Mouse (Mus musculus) liver, postnatal 0 days (tissue): ENCODE results near the gene Gm49322. TPM values are rescaled to one million over a fixed set of nuclear protein-coding genes. Genes with fewer than 3 reads are reported as not detected.

Experiments used
- ATAC-seq: fragments of 200-750 bp; cut with Nextera tagmentation; 2 replicates; pipeline ENCODE4 v1.8.0; 2017; ENCODE audit warnings: mild to moderate bottlenecking, moderate library complexity
- DNase-seq: peaks from one replicate; pipeline ENCODE4 v3.0.0-alpha.2; 2016
- H3K27ac ChIP-seq: fragments of 300-500 bp; sonication (generic); 2 replicates; pipeline ENCODE4 v1.5.1; 2014; ENCODE audit warnings: antibody characterized with exemption, moderate library complexity, mild to moderate bottlenecking, low read depth
- H3K27me3 ChIP-seq: fragments of 300-500 bp; sonication (generic); 2 replicates; pipeline ENCODE4 v1.6.1; 2014; ENCODE audit warnings: low read length, control low read depth, mixed read lengths; ENCODE audit not compliant: insufficient read depth
- H3K36me3 ChIP-seq: fragments of 300-500 bp; sonication (generic); replicated peaks from 2 replicates; pipeline ENCODE4 v1.6.1; 2014; ENCODE audit warnings: mild to moderate bottlenecking, control low read depth, low read length, moderate library complexity, mixed read lengths; ENCODE audit not compliant: insufficient read depth
- H3K4me1 ChIP-seq: fragments of 300-500 bp; sonication (generic); 2 replicates; pipeline ENCODE4 v1.6.1; 2014; ENCODE audit warnings: antibody characterized with exemption, mild to moderate bottlenecking, control low read depth; ENCODE audit not compliant: insufficient read depth
- H3K4me2 ChIP-seq: fragments of 300-500 bp; sonication (generic); 2 replicates; pipeline ENCODE4 v1.6.1; 2014; ENCODE audit warnings: low read depth, mild to moderate bottlenecking, low read length, moderate library complexity, mixed read lengths
- H3K4me3 ChIP-seq: fragments of 300-500 bp; sonication (generic); 2 replicates; pipeline ENCODE4 v1.5.1; 2014; ENCODE audit warnings: low read depth, low read length
- H3K9ac ChIP-seq: fragments of 300-500 bp; sonication (generic); replicated peaks from 2 replicates; pipeline ENCODE4 v1.6.1; 2014; ENCODE audit warnings: mild to moderate bottlenecking, moderate library complexity
- H3K9me3 ChIP-seq: fragments of 300-500 bp; sonication (generic); 2 replicates; pipeline ENCODE4 v1.6.1; 2016; ENCODE audit warnings: mild to moderate bottlenecking, control low read depth, low read length, mixed read lengths
- CTCF ChIP-seq: sonication (generic); IDR thresholded peaks from 2 replicates; pipeline ENCODE4 v1.5.1; 2016; ENCODE audit warnings: antibody characterized with exemption, low read depth
- EP300 ChIP-seq: IDR thresholded peaks from 2 replicates; pipeline ENCODE4 v1.6.1; 2016; ENCODE audit warnings: antibody characterized with exemption, low read depth, mild to moderate bottlenecking
- WGBS: fragments of 180-500 bp; shearing (Covaris S2); extraction: QIAGEN DNeasy Blood & Tissue Kit; methylation state at CpG from one replicate; pipeline ENCODE4 v1.1.7; 2014; ENCODE audit not compliant: insufficient replicate concordance; 5-methylcytosine and 5-hydroxymethylcytosine counted together
- polyA plus RNA-seq: library from polyadenylated mRNA; unstranded; fragments of >200 nt; fragmentation: Nextera tagmentation; extraction: Ambion mirVana; gene quantifications from 2 replicates; pipeline ENCODE4 v1.2.1, GENCODE M21; 2015

Gene Gm49322
- polyA plus RNA-seq, 1 experiment from 2014 or later = 0.52 TPM

DNA sequence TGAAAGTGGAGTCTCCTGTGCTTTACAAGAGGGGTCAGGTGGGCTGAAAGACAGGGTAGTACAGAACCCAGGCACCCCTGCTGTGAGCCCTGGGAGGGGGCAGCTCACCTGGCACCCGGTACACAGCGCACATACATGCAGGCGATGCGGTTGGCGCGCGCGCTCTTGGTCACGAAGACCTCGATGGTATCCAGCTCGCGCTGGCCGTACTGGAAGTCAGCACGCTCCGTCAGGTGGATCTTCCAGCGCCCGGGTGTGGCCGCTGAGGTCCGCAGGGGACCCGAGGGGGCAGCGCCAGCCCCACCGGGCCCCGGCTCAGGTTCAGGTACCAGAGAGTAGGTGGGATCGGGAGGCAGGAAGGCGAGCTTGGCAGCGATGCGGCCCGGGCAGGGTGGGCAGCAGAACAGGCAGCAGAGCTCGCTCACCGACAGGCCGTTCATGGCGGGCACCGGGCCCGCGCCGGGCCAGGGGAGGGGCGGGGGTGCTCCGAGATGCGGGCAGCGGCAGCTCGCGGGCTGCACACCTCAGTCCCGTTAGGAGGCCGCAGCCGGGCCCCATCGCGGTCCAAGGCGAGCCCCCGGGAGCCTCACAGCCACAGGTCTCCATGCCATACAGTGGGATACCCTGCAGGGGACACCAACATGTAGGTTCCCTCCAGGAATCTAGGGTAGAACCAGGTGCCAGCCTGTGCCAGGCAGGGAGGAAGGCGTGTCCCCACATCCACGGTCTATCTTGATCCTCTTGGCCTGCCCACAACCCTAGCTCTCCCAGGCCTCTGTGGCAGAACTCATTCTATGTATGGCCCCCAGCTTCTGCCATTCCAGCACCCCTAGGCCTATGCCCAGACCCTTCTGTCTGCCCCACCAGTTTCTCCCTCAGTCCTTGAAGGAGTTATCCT lies 19.2 kb upstream of the Gm49322 start:
- H3K27ac ChIP-seq = peak overlapping the region; percentile 55; the same call in 1 of the 2 replicates
- no peaks in the 10 kb centered on the region for H3K27me3 ChIP-seq
- H3K9me3 ChIP-seq = no peaks in the 10 kb centered on the region
- H3K36me3 ChIP-seq = peaks cover 8% of the 10 kb centered on the region
- no peak overlapping the region; the same call in 1 of the 2 replicates for H3K9ac ChIP-seq
- WGBS = 92% methylated on average over 38 of the region's 51 CpGs
- DNase-seq = no peak
- TF ChIP-seq EP300 = no peak
- TF ChIP-seq CTCF = no peak
- no peak for ATAC-seq
- peak overlapping the region; percentile 22 for H3K4me2 ChIP-seq
- no peak overlapping the region for H3K4me3 ChIP-seq
- H3K4me1 ChIP-seq = peaks cover 45% of the 10 kb centered on the region

DNA sequence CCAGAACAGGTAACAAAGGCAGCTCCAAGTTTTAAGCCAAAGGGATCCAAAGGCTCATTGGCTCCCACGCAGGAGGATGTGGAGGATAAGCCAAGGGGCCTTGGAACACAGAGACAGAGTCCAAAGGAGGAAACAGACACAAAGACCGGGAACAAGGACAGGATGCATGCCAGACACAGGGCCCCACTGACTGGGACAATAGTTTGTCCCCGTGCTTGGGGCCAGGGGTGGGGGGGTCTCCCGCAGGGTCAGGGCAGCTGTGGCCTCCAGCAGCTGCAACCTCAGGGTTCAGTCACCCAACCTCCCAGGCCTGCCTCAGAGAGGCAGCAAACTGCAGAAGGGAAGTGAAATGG lies 18.5 kb upstream of the Gm49322 start:
- TF ChIP-seq CTCF = no peak
- no peak for TF ChIP-seq EP300
- H3K36me3 ChIP-seq = peaks cover 8% of the 10 kb centered on the region
- ATAC-seq (no peak), DNase-seq (peak; percentile 58)
- no peak overlapping the region; the same call in 1 of the 2 replicates for H3K9ac ChIP-seq
- peaks cover 45% of the 10 kb centered on the region for H3K4me1 ChIP-seq
- H3K27me3 ChIP-seq = no peaks in the 10 kb centered on the region
- no peaks in the 10 kb centered on the region for H3K9me3 ChIP-seq
- 44% methylated on average over 3 of the region's 4 CpGs for WGBS
- no peak overlapping the region for H3K4me3 ChIP-seq
- peak overlapping the region; percentile 55; the same call in 1 of the 2 replicates for H3K27ac ChIP-seq
- peak overlapping the region; percentile 22 for H3K4me2 ChIP-seq

DNA sequence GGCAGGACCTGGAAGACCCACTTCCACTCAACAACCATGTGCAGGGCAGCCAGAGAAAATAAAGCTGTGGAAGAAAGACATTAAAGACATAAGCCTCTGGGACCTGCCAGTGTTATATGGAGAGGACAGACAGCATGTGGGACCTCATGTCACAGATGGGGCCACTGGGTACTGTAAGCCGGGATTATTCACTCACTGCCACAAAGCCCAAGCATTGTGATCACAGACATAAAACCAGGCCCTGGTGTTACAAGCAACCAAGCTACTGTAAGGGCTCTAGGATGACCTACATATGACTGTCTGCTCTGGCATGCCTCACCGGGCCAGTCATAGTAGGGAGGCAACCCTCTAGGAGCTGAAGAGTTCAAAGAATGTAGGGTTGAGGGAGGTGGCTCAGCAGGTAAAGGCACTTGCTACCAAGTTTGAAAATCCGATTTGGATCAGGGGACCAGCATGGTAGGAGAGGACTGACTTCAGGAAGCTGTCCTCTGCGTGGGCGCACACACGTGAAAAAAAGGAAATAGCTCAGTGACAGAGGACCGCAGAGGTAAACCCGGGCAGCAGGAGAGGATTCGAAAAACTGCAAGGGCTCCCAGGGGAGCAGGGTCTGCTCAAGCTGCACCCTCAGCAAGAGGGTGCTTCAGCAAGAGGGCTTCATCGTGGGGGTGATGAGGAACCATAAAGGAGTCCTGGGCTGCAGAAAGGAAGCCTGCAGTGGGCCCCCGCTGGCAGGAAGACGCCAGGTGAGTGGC lies 16.5 kb upstream of the Gm49322 start:
- peaks cover 40% of the 10 kb centered on the region for H3K4me1 ChIP-seq
- H3K9me3 ChIP-seq = no peaks in the 10 kb centered on the region
- DNase-seq (no peak), ATAC-seq (no peak)
- no peaks in the 10 kb centered on the region for H3K27me3 ChIP-seq
- 5% methylated on average over 12 of the region's 12 CpGs for WGBS
- peak overlapping the region; percentile 84 for H3K27ac ChIP-seq
- peak overlapping the region; percentile 93 for H3K4me3 ChIP-seq
- H3K4me2 ChIP-seq = peak overlapping the region; percentile 96
- no peak for TF ChIP-seq EP300
- no peak for TF ChIP-seq CTCF
- H3K36me3 ChIP-seq = peaks cover under 1% of the 10 kb centered on the region
- H3K9ac ChIP-seq = peak overlapping the region; percentile 97

DNA sequence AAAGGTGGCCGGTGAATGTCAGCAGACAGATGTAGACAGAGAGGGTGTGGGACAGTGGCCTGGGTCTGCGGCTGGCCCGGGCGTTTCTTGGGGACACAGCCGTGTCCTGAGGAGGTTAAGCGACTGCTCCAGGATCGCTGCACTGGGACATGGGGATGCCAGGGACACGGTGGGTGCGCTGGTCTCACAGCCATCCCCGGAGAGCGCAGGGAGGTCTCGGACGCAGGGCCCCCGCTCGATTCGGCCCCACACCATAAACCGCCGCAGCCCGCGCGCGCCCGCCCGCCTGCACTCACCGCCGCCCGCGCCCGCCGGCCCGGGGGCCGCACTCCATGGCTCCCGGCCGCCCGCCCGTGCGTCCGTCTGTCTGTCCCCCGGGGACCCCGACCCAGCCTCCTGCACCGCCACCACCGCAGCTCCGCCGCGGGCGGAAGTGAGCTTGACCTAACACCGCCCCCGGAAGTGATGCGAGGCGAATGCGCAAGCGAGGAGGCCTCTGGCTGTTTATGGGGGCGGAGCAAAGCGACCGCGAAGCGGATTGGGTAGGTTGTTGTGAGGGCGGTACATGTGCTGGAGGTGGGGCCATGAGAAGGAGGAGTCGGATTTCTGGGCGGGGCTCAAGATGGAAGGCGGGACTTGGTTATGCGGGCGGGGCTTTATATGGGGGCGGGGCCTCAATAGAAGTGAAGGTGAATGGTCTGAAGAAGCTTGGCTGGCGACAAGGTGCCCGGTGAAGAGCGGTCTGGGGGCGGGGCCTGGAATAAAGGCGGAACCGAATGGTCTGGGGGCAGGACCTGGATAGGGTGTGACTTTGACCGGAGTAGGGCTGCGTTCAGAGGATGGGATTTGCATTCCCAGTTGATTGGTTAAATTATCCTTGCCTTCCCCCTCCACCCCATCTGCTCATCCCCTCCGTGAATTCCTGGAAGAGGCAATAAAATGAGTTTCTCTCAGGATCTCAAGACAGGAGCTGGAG lies 15.7 kb upstream of the Gm49322 start, which contains the start of gene Abhd17a:
Gene Abhd17a (minus strand): TSS at position 463 of the 976 bp plus-strand sequence.
- DNase-seq (peak; percentile 99), ATAC-seq (peak; percentile 97)
- Histone ChIP-seq H3K27me3 (no peaks in the 10 kb centered on the region), H3K4me1 (peaks cover 33% of the 10 kb centered on the region), H3K27ac (peak within 1 kb of the TSS; percentile 84), H3K36me3 (no peaks in the 10 kb centered on the region; the same call in none of the 2 replicates), H3K4me2 (peak within 1 kb of the TSS; percentile 96), H3K9me3 (no peaks in the 10 kb centered on the region), H3K4me3 (peak within 1 kb of the TSS; percentile 93), H3K9ac (peak within 1 kb of the TSS; percentile 97)
- under 1% methylated on average over 57 of the region's 73 CpGs for WGBS
- no peak for TF ChIP-seq CTCF
- 0 out of 2 replicates have a peak, but pooled peaks have one; percentile 48 for TF ChIP-seq EP300

DNA sequence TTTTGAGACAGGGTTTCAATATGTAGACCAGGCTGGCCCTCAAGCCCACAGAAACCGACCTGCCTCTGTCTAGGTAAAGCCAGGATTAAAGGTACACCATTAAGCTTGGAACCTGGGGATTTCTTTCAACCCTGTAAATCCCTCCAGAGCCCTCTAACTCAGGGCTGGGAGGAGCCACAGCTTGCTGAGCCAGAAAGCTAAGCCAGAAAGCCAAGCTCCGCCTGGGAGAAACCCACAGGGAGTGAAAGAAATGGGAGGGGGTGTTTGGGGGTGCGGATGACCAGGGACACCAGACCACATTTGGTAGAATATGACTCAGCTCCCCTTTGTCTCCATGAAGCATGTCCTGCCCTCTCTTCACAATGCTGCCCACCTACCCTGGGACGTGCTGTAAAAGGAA lies 9.5 kb upstream of the Gm49322 start:
- H3K27ac ChIP-seq = no peak overlapping the region
- no peaks in the 10 kb centered on the region for H3K9me3 ChIP-seq
- H3K4me1 ChIP-seq = peaks cover 7% of the 10 kb centered on the region; the same call in 1 of the 2 replicates
- TF ChIP-seq CTCF = no peak
- no peak for TF ChIP-seq EP300
- ATAC-seq (no peak), DNase-seq (no peak)
- H3K4me3 ChIP-seq = no peak overlapping the region
- no peak overlapping the region for H3K4me2 ChIP-seq
- WGBS = 56% methylated on average over 4 of the region's 4 CpGs
- no peak overlapping the region for H3K9ac ChIP-seq
- H3K36me3 ChIP-seq = no peaks in the 10 kb centered on the region
- no peaks in the 10 kb centered on the region for H3K27me3 ChIP-seq
